Mouse (Mus musculus): ENCODE data around the gene Vegfd.

- TF ChIP-seq POLR2A (IDR thresholded peaks at IDR 0.05; ENCODE audit: insufficient read length, low read depth) (no peak), USF1 (IDR thresholded peaks at IDR 0.05; ENCODE audit: low read depth) (no peak), CEBPB (IDR thresholded peaks at IDR 0.05; ENCODE audit: insufficient read depth, poor library complexity, severe bottlenecking) (no peak)
Observed at GRCm38 (mm10) chrX:164447682-164448071, 74.5 kb downstream of the Vegfd start.
